Comparison of ENCODE assay signal across 15 mouse cellular contexts in the genomic region with DNA sequence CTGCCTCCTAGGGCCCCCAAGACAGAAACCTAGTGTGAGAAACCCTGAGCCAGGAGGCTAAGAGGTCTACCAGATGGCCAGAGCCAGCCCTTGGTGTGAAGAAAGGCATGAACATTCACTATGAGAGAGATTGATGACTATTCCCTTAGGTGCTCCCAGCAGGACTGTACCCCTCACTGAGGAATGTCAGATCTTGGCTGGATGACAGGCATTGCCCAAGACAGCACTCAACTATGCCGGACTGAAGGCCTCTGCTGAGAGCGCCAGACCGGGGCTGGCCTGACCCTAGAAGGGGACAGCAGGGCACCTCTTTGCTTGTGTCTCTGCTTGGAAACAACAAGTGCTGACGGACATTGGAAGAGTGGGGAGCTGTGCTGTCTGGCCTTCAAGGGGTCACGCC. TPM values are rescaled to one million over a fixed set of nuclear protein-coding genes. Genes with fewer than 3 reads are reported as not detected.
DNase-seq lines count a peak whose midpoint lies in the region; ATAC-seq and TF ChIP-seq lines count a peak whose summit lies in the region.
"Had no signal": no experiment of that assay in that cellular context is flagged by ENCODE, and none has a peak within 500 bp of the region (broad histone marks: within the 10 kb centered on the region; RNA-seq: fewer than 3 reads in every experiment).

No protein-coding gene starts in this region.

- no peak for TF ChIP-seq EP300 in heart, postnatal 0 days (IDR thresholded peaks at IDR 0.05; ENCODE audit: low read depth)

- H3K27ac ChIP-seq in heart, postnatal 0 days (ENCODE audit: low read depth), result no peak overlapping the region
- H3K27ac ChIP-seq in liver, embryonic 11.5 days (ENCODE audit: low read depth, low read length), result no peak overlapping the region
- H3K27ac ChIP-seq: limb, embryonic 12.5 days had no signal

- H3K9me3 ChIP-seq in heart, postnatal 0 days (replicated peaks; ENCODE audit: control insufficient read depth, low read length), result no peaks in the 10 kb centered on the region
- no peaks in the 10 kb centered on the region for H3K9me3 ChIP-seq in liver, embryonic 11.5 days (ENCODE audit: control insufficient read depth, low read length)
- H3K9me3 ChIP-seq: limb, embryonic 12.5 days had no signal

- no peak for DNase-seq in heart, postnatal 0 days (ENCODE audit: low spot score)
- no peak for DNase-seq in heart, adult 8-10 months (ENCODE audit: low spot score)
- peak; percentile 77 for DNase-seq in Muller cell, postnatal 12 days (ENCODE audit: inconsistent ontology term)
- DNase-seq in adipocyte (ENCODE audit: low spot score), result peak; percentile 87
- DNase-seq in lung, postnatal 14 days, result peak; percentile 61
- DNase-seq in liver, embryonic 11.5 days (ENCODE audit: low spot score), result no peak
- no peak for DNase-seq in embryo, embryonic 10.5 days (ENCODE audit: low spot score)
- DNase-seq: cerebellum, adult 11 months; heart, adult 18-20 months; heart, postnatal 4 days; lung, embryonic 14.5 days had no signal

- H3K4me1 ChIP-seq in heart, postnatal 0 days (ENCODE audit: control insufficient read depth, insufficient read depth), result no peaks in the 10 kb centered on the region
- H3K4me1 ChIP-seq in liver, embryonic 11.5 days (replicated peaks; ENCODE audit: control insufficient read depth, insufficient read depth, low read length), result no peaks in the 10 kb centered on the region

- 40% methylated on average over 5 of the region's 5 CpGs for WGBS in heart, postnatal 0 days
- WGBS in liver, embryonic 11.5 days, result 85% methylated on average over 5 of the region's 5 CpGs

- H3K4me3 ChIP-seq in heart, postnatal 0 days (ENCODE audit: low read depth, low read length), result no peak overlapping the region
- H3K4me3 ChIP-seq in liver, embryonic 11.5 days (ENCODE audit: low read depth, low read length), result no peak overlapping the region
- H3K4me3 ChIP-seq: limb, embryonic 12.5 days had no signal

- peak; percentile 8; the same call in 1 of the 2 replicates for ATAC-seq in heart, postnatal 0 days (ENCODE audit: insufficient read depth, low read depth)
- ATAC-seq in liver, embryonic 11.5 days (replicated peaks; ENCODE audit: low FRiP score), result no peak
- ATAC-seq: intestine, embryonic 16.5 days had no signal

- no peaks in the 10 kb centered on the region for H3K27me3 ChIP-seq in heart, postnatal 0 days (ENCODE audit: control insufficient read depth, insufficient read depth, low read length)
- no peaks in the 10 kb centered on the region for H3K27me3 ChIP-seq in liver, embryonic 11.5 days (replicated peaks; ENCODE audit: control insufficient read depth, insufficient read depth, low read length)
- H3K27me3 ChIP-seq: CH12.LX; limb, embryonic 12.5 days had no signal

- TF ChIP-seq CTCF in heart, postnatal 0 days (IDR thresholded peaks at IDR 0.05; ENCODE audit: low read depth), result no peak

- H3K36me3 ChIP-seq in heart, postnatal 0 days (replicated peaks; ENCODE audit: control insufficient read depth, insufficient read depth, low read length), result peaks cover 80% of the 10 kb centered on the region
- peaks cover 40% of the 10 kb centered on the region for H3K36me3 ChIP-seq in liver, embryonic 11.5 days (ENCODE audit: control insufficient read depth, insufficient read depth, low read length)

- no peak overlapping the region for H3K9ac ChIP-seq in heart, postnatal 0 days (replicated peaks; ENCODE audit: low read depth, low read length)
- no peak overlapping the region for H3K9ac ChIP-seq in liver, embryonic 11.5 days (ENCODE audit: low read depth, low read length)
- H3K9ac ChIP-seq: limb, embryonic 12.5 days; lung, embryonic 14.5 days had no signal

- no peak overlapping the region for H3K4me2 ChIP-seq in heart, postnatal 0 days (ENCODE audit: low read depth, low read length)
- H3K4me2 ChIP-seq in liver, embryonic 11.5 days, result no peak overlapping the region
- H3K4me2 ChIP-seq: limb, embryonic 12.5 days; lung, embryonic 14.5 days; midbrain, embryonic 11.5 days had no signal

RNA-seq across cellular contexts. Expression of gene Rflna, which starts 16.1 kb away (rescaled TPM):
- total RNA-seq in heart, postnatal 0 days (2014; rRNA removed; ENCODE audit: low replicate concordance), result not detected in 2 replicates
- polyA plus RNA-seq in heart, postnatal 0 days (2015; fragmentation: Nextera tagmentation; extraction: Ambion mirVana), result 0.73 and 0.85 TPM in 2 replicates
- under 1 TPM in 2 of 4 experiments, not detected in 2; 0.19 to 0.24 TPM for total RNA-seq in heart, adult 8-10 months (2022)
- 0.66 and 1.0 TPM in 2 replicates for polyA plus RNA-seq in liver, embryonic 11.5 days (2014; fragmentation: Nextera tagmentation; extraction: Ambion mirVana)

Comparison
In these comparisons a context has a peak if more than half of its experiments do, and no peak if none do; other contexts are left out.
1. DNase-seq: peak in Muller cell, postnatal 12 days (single experiment), adipocyte (single experiment) and lung, postnatal 14 days (single experiment); none in heart, postnatal 0 days (single experiment), heart, adult 8-10 months (single experiment), liver, embryonic 11.5 days (single experiment) and embryo, embryonic 10.5 days (single experiment).